Mouse (Mus musculus) MEL (cell line): ENCODE results near the gene Cenps. TPM values are rescaled to one million over a fixed set of nuclear protein-coding genes. Genes with fewer than 3 reads are reported as not detected.

Source experiments
- DNase-seq: peaks from one replicate; pipeline ENCODE4 v3.0.0; 2011; ENCODE audit warnings: low read depth, low spot score
- H3K27ac ChIP-seq: 2 replicates; pipeline ENCODE4 v1.5.1; 2012; ENCODE audit warnings: low read depth, mild to moderate bottlenecking, control low read depth, low read length, moderate library complexity; ENCODE audit not compliant: control insufficient read depth
- H3K27me3 ChIP-seq, 2 experiments: fragments of 150-350 bp in 1 of 2; sonication (generic) in 1 of 2; 2 replicates each; pipeline ENCODE4 v1.6.1; 2012; ENCODE audit warnings: low read length in 2 of 2, mild to moderate bottlenecking in 2 of 2, improper control_type of control experiment in 1 of 2, moderate library complexity in 1 of 2; ENCODE audit not compliant: insufficient read depth in 2 of 2, control insufficient read depth in 1 of 2
- H3K36me3 ChIP-seq, 2 experiments: 2 replicates each; pipeline ENCODE4 v1.6.1; 2012 to 2014; ENCODE audit warnings: low read length in 2 of 2, improper control_type of control experiment in 1 of 2, inconsistent platforms in 1 of 2, mild to moderate bottlenecking in 1 of 2; ENCODE audit not compliant: insufficient read depth in 2 of 2, control insufficient read depth in 1 of 2
- H3K4me1 ChIP-seq, 2 experiments: fragments of 150-350 bp in 1 of 2; sonication (generic) in 1 of 2; 2 replicates each; pipeline ENCODE4 v1.6.1; 2012; ENCODE audit warnings: low read length in 2 of 2, improper control_type of control experiment in 1 of 2, mild to moderate bottlenecking in 1 of 2; ENCODE audit not compliant: insufficient read depth in 2 of 2, control insufficient read depth in 1 of 2
- H3K4me3 ChIP-seq, 2 experiments: fragments of 150-350 bp in 1 of 2; sonication (generic) in 1 of 2; 2 replicates each; pipeline ENCODE4 v1.5.1; 2012; ENCODE audit warnings: low read depth in 2 of 2, low read length in 2 of 2, mild to moderate bottlenecking in 2 of 2, moderate library complexity in 2 of 2, control low read depth in 1 of 2, improper control_type of control experiment in 1 of 2; ENCODE audit not compliant: control insufficient read depth in 1 of 2, insufficient read depth in 1 of 2
- H3K79me2 ChIP-seq: 2 replicates; pipeline ENCODE4 v1.6.1; 2012; ENCODE audit warnings: mild to moderate bottlenecking, low read length, moderate library complexity; ENCODE audit not compliant: control insufficient read depth, poor library complexity, insufficient read depth
- H3K9ac ChIP-seq: 2 replicates; pipeline ENCODE4 v1.6.1; 2012; ENCODE audit warnings: low read depth, mild to moderate bottlenecking, control low read depth, low read length, moderate library complexity; ENCODE audit not compliant: control insufficient read depth, poor library complexity, severe bottlenecking
- H3K9me3 ChIP-seq: fragments of 150-350 bp; sonication (generic); replicated peaks from 2 replicates; pipeline ENCODE4 v1.6.1; 2012; ENCODE audit warnings: mild to moderate bottlenecking, low read length, improper control_type of control experiment, moderate library complexity; ENCODE audit not compliant: insufficient read depth
- CTCF ChIP-seq, 3 experiments: IDR thresholded peaks in 2 of 3; conservative IDR thresholded peaks in 1 of 3; 2 replicates each; pipeline ENCODE4 v1.5.1; 2011 to 2012; ENCODE audit warnings: low read length in 3 of 3, low read depth in 2 of 3, mild to moderate bottlenecking in 2 of 3, improper control_type of control experiment in 1 of 3, inconsistent platforms in 1 of 3, mixed read lengths in 1 of 3, moderate library complexity in 1 of 3; ENCODE audit not compliant: control insufficient read depth in 1 of 3, insufficient read depth in 1 of 3, poor library complexity in 1 of 3, severe bottlenecking in 1 of 3
- E2F4 ChIP-seq: IDR thresholded peaks from 2 replicates; pipeline ENCODE4 v1.6.1; 2011; ENCODE audit warnings: low read depth, low read length, improper control_type of control experiment, borderline replicate concordance
- ELF1 ChIP-seq: IDR thresholded peaks from 2 replicates; pipeline ENCODE4 v1.6.1; 2014; ENCODE audit warnings: low read depth, mild to moderate bottlenecking, inconsistent platforms, low read length, improper control_type of control experiment, moderate library complexity
- ETS1 ChIP-seq: IDR thresholded peaks from 2 replicates; pipeline ENCODE4 v1.6.1; 2012; ENCODE audit warnings: low read depth, mild to moderate bottlenecking, inconsistent platforms, low read length, improper control_type of control experiment, moderate library complexity
- GATA1 ChIP-seq: IDR thresholded peaks from 2 replicates; pipeline ENCODE4 v1.6.1; 2011; ENCODE audit warnings: low read depth, low read length, improper control_type of control experiment
- KAT2A ChIP-seq: conservative IDR thresholded peaks from 2 replicates; pipeline ENCODE4 v1.6.1; 2012; ENCODE audit warnings: low read depth, low read length, improper control_type of control experiment, inconsistent platforms
- MAFK ChIP-seq: IDR thresholded peaks from 2 replicates; pipeline ENCODE4 v1.6.1; 2011; ENCODE audit warnings: low read depth, mild to moderate bottlenecking, low read length, improper control_type of control experiment, borderline replicate concordance
- MYC ChIP-seq: IDR thresholded peaks from 2 replicates; pipeline ENCODE4 v1.6.1; 2011; ENCODE audit warnings: low read depth, mild to moderate bottlenecking, low read length, improper control_type of control experiment, moderate library complexity
- NELFE ChIP-seq: IDR thresholded peaks from 2 replicates; pipeline ENCODE4 v1.6.1; 2011; ENCODE audit warnings: low read depth, low read length, improper control_type of control experiment
- NRF1 ChIP-seq: IDR thresholded peaks from 2 replicates; pipeline ENCODE4 v1.6.1; 2014; ENCODE audit warnings: low read depth, mild to moderate bottlenecking, inconsistent platforms, low read length, improper control_type of control experiment, moderate library complexity; ENCODE audit not compliant: poor library complexity, insufficient read depth, severe bottlenecking
- POLR2A ChIP-seq, 2 experiments: IDR thresholded peaks; 2 replicates each; pipeline ENCODE4 v1.6.1; 2011 to 2012; ENCODE audit warnings: low read length in 2 of 2, mild to moderate bottlenecking in 2 of 2, control low read depth in 1 of 2, improper control_type of control experiment in 1 of 2, low read depth in 1 of 2, moderate library complexity in 1 of 2; ENCODE audit not compliant: control insufficient read depth in 1 of 2, insufficient read depth in 1 of 2, poor library complexity in 1 of 2
- POLR2AphosphoS2 ChIP-seq: IDR thresholded peaks from 2 replicates; pipeline ENCODE4 v1.6.1; 2011; ENCODE audit warnings: low read length, improper control_type of control experiment
- POLR2AphosphoS5 ChIP-seq: IDR thresholded peaks from 2 replicates; pipeline ENCODE4 v1.6.1; 2012; ENCODE audit warnings: low read depth, borderline replicate concordance, mild to moderate bottlenecking, inconsistent platforms, low read length, moderate library complexity, mixed read lengths
- RAD21 ChIP-seq: IDR thresholded peaks from 2 replicates; pipeline ENCODE4 v1.6.1; 2011; ENCODE audit warnings: mild to moderate bottlenecking, low read depth, low read length, improper control_type of control experiment
- SIN3A ChIP-seq: IDR thresholded peaks from 2 replicates; pipeline ENCODE4 v1.6.1; 2012; ENCODE audit warnings: low read length, improper control_type of control experiment, inconsistent platforms
- SMC3 ChIP-seq: IDR thresholded peaks from 2 replicates; pipeline ENCODE4 v1.6.1; 2011; ENCODE audit warnings: low read depth, low read length, improper control_type of control experiment
- TAL1 ChIP-seq: IDR thresholded peaks from 2 replicates; pipeline ENCODE4 v1.6.1; 2012; ENCODE audit warnings: mild to moderate bottlenecking, inconsistent platforms, low read length, moderate library complexity, mixed read lengths
- TBP ChIP-seq: IDR thresholded peaks from 2 replicates; pipeline ENCODE4 v1.8.0; 2011; ENCODE audit warnings: low read depth, low read length, improper control_type of control experiment
- UBTF ChIP-seq: IDR thresholded peaks from 2 replicates; pipeline ENCODE4 v1.6.1; 2012; ENCODE audit warnings: low read depth, mild to moderate bottlenecking, inconsistent platforms, low read length, improper control_type of control experiment, moderate library complexity, borderline replicate concordance; ENCODE audit not compliant: insufficient read depth
- USF2 ChIP-seq, 2 experiments: IDR thresholded peaks; 2 replicates each; pipeline ENCODE4 v1.6.1; 2011 to 2012; ENCODE audit warnings: improper control_type of control experiment in 2 of 2, low read length in 2 of 2, borderline replicate concordance in 1 of 2, inconsistent platforms in 1 of 2, low read depth in 1 of 2, mild to moderate bottlenecking in 1 of 2; ENCODE audit not compliant: insufficient read depth in 1 of 2
- ZC3H11A ChIP-seq: IDR thresholded peaks from 2 replicates; pipeline ENCODE4 v1.6.1; 2012; ENCODE audit warnings: low read depth, mild to moderate bottlenecking, inconsistent platforms, low read length, improper control_type of control experiment
- ZKSCAN1 ChIP-seq: IDR thresholded peaks from 2 replicates; pipeline ENCODE4 v1.6.1; 2012; ENCODE audit warnings: low read depth, mild to moderate bottlenecking, inconsistent platforms, low read length, improper control_type of control experiment, moderate library complexity
- polyA plus RNA-seq, 2 experiments: library from polyadenylated mRNA; stranded (reverse) in 1 of 2; unstranded in 1 of 2; fragments of >175 nt in 1 of 2; fragments of >200 nt in 1 of 2; gene quantifications; 2 replicates each; pipeline versions ENCODE4 v1.2.1 to v1.2.4; 2012; ENCODE audit warnings: low replicate concordance in 2 of 2, low read depth in 1 of 2; ENCODE audit not compliant: insufficient read length in 2 of 2, insufficient read depth in 1 of 2, missing spikeins in 1 of 2
- total RNA-seq: library from RNA; depleted of rRNA; stranded (reverse); fragments of 300-350 nt; gene quantifications from 2 replicates; pipeline ENCODE4 v1.2.3, GENCODE M21; 2012

Gene Cenps
- total and polyA plus RNA-seq, 3 experiments, result 13.4 to 60.7 TPM; not detected in 1

DNA sequence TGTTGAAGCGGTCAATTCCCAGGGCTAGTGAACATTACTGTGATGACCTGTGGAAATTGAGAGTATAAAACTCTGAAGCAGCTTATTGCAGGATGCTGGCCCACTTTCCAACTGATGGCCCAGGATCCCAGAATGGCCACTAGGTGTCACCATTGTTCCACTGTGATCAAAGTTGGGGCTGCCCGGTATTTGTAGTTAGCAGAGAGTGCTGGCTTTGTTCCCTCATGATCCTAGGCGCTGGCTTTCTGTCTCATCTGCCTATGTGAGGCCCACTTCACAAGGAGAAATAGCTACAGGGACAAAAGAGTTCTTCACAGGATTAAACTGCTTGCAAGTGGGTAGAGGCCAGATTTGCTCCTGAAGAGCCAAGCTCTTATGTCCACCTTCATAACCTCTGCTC, 7.0 kb upstream of the Cenps start (continued):
- TF ChIP-seq SMC3 (peak; percentile 88), NRF1 (no peak), ETS1 (no peak), NELFE (no peak), E2F4 (no peak), POLR2AphosphoS5 (no peak), MYC (0 out of 2 replicates have a peak, but pooled peaks have one; percentile 41), TAL1 (no peak), CTCF (IDR thresholded peaks at IDR 0.05 in 2 of 3, conservative IDR thresholded peaks at IDR 0.05 in 1 of 3; ENCODE audit: control insufficient read depth in 1 of 3, insufficient read depth in 1 of 3, low read depth in 2 of 3, low read length in 3 of 3, poor library complexity in 1 of 3, severe bottlenecking in 1 of 3) (peak; percentile 79 to 96 (median 90)), POLR2A (IDR thresholded peaks at IDR 0.05; ENCODE audit: control insufficient read depth in 1 of 2, insufficient read depth in 1 of 2, low read depth in 1 of 2, low read length in 2 of 2, poor library complexity in 1 of 2) (no peak), USF2 (IDR thresholded peaks at IDR 0.05; ENCODE audit: borderline replicate concordance in 1 of 2, insufficient read depth in 1 of 2, low read depth in 1 of 2, low read length in 2 of 2) (no peak), SIN3A (0 out of 2 replicates have a peak, but pooled peaks have one; percentile 60), GATA1 (no peak), MAFK (no peak), UBTF (no peak), ZKSCAN1 (no peak)

DNA sequence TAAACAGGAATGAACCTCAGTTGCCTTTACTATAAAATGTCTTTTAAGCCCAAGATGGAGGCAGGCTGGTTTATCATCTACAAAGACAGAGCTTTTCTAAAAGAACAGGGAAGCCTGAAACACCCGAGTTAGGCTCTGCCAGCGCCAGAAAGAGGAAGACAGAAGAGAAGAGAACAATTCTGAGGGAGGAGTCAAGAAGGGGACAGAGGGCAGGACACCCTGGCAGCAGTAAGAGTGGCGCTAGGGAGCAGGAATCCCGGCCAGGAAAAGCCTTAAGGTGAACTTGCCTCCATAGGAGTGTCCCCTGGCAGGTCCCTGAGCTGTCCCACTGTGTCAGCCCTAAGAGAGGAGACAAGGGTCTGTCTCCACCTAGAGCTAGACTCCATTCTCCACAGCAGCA, 6.2 kb upstream of the Cenps start:
- Histone ChIP-seq H3K4me1 (no peaks in the 10 kb centered on the region; a peak in 1 of 4 replicates), H3K9me3 (no peaks in the 10 kb centered on the region), H3K27ac (no peak overlapping the region), H3K9ac (peak overlapping the region; percentile 46; the same call in 1 of the 2 replicates), H3K36me3 (no peaks in the 10 kb centered on the region; a peak in 1 of 4 replicates), H3K27me3 (no peaks in the 10 kb centered on the region), H3K79me2 (no peaks in the 10 kb centered on the region), H3K4me3 (peak overlapping the region; percentile 21 to 31; a peak in 2 of 4 replicates)
- TF ChIP-seq TBP (0 out of 2 replicates have a peak, but pooled peaks have one; percentile 42), MYC (no peak), NELFE (no peak), POLR2AphosphoS2 (no peak), ZC3H11A (0 out of 2 replicates have a peak, but pooled peaks have one; percentile 3), RAD21 (no peak), ELF1 (peak; percentile 38; the same call in 1 of the 2 replicates), KAT2A (no peak)
- DNase-seq, result peak; percentile 80
